Mouse (Mus musculus) liver, embryonic 12.5 days (tissue): ENCODE measurements around the gene Bphl. TPM values are rescaled to one million over a fixed set of nuclear protein-coding genes. Genes with fewer than 3 reads are reported as not detected.
A peak's percentile ranks its signal among the peaks of the same experiment; 100 is the strongest.

ENCODE experiments used
- ATAC-seq: fragments of 200-750 bp; cut with Nextera tagmentation; 2 replicates; pipeline ENCODE4 v1.8.0; 2017; ENCODE audit warnings: moderate number of reproducible peaks, mild to moderate bottlenecking, moderate library complexity
- H3K27ac ChIP-seq: fragments of 300-500 bp; sonication (generic); 2 replicates; pipeline ENCODE4 v1.5.1; 2016; ENCODE audit warnings: mild to moderate bottlenecking
- H3K27me3 ChIP-seq: fragments of 300-500 bp; sonication (generic); replicated peaks from 2 replicates; pipeline ENCODE4 v1.6.1; 2016; ENCODE audit warnings: mild to moderate bottlenecking, moderate library complexity
- H3K36me3 ChIP-seq: fragments of 300-500 bp; sonication (generic); 2 replicates; pipeline ENCODE4 v1.6.1; 2016; ENCODE audit warnings: mild to moderate bottlenecking, moderate library complexity
- H3K4me1 ChIP-seq: fragments of 300-500 bp; sonication (generic); 2 replicates; pipeline ENCODE4 v1.6.1; 2016
- H3K4me2 ChIP-seq: fragments of 300-500 bp; sonication (generic); 2 replicates; pipeline ENCODE4 v1.6.1; 2016; ENCODE audit warnings: mild to moderate bottlenecking, moderate library complexity
- H3K4me3 ChIP-seq: fragments of 300-500 bp; sonication (generic); 2 replicates; pipeline ENCODE4 v1.5.1; 2016; ENCODE audit warnings: mild to moderate bottlenecking, moderate library complexity
- H3K9ac ChIP-seq: fragments of 300-500 bp; sonication (generic); 2 replicates; pipeline ENCODE4 v1.6.1; 2016; ENCODE audit warnings: mild to moderate bottlenecking, moderate library complexity
- H3K9me3 ChIP-seq: fragments of 300-500 bp; sonication (generic); replicated peaks from 2 replicates; pipeline ENCODE4 v1.6.1; 2016; ENCODE audit warnings: mild to moderate bottlenecking, moderate library complexity
- WGBS: fragments of 180-500 bp; shearing (Covaris S2); methylation state at CpG from one replicate; pipeline ENCODE4 v1.1.7; 2016; ENCODE audit not compliant: insufficient replicate concordance; 5-methylcytosine and 5-hydroxymethylcytosine counted together
- polyA plus RNA-seq: library from polyadenylated mRNA; unstranded; fragments of >200 nt; fragmentation: Nextera tagmentation; extraction: Ambion mirVana; gene quantifications from 2 replicates; pipeline ENCODE4 v1.2.1, GENCODE M21; 2016

Gene Bphl
- polyA plus RNA-seq: 29.2 and 29.3 TPM in 2 replicates

DNA sequence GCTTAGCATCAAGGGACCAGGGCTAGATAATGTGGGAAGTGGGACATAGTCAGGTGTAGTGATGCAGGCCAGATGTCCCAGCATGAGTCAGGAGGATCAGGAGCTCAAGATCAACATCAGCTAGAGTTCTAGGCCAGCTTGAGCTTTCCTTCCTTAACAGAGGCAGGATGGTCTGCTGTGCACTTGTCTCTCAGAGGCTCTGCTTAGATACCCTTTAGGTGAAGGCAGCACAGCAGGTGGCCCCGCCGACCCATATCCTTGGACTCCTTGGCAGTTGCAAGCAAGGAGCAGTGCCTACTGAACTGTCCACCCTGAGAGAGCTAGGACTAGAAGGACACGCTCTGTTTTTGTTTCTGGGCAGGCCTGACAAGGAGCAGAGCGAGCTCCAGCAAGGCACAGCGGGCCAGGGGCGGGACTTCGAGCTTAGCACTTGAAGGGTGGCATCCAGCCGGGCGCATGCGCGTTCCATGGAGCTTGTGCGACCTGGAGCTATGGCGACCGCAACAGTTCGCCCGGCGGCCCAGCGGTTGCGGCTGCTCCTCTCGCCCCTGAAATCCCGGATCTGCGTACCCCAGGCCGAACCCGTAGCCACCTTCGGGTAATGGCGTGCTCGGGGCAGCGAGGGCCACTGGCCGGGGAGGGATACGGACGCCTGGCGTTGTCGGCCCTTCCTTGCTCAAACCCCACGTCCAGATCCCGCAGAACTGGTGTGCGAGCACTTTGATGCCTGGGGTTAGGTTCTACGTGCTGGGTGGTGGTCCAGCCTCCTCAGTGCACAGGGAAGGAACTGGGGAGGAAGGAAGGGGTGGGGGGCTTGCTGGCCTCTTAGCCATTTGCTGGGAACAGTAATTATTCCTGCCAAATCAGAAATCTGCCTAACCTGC, at the start of gene Bphl:
Gene Bphl, plus strand, starts transcription at position 426 of the 884 bp plus-strand sequence.
- H3K4me2 ChIP-seq: peak within 1 kb of the TSS; percentile 82
- peak within 1 kb of the TSS; percentile 80 for H3K4me3 ChIP-seq
- under 1% methylated on average over 37 of the region's 37 CpGs for WGBS
- H3K4me1 ChIP-seq: peaks cover 26% of the 10 kb centered on the region
- peaks cover 22% of the 10 kb centered on the region for H3K36me3 ChIP-seq
- peak within 1 kb of the TSS; percentile 55 for H3K27ac ChIP-seq
- H3K27me3 ChIP-seq: no peaks in the 10 kb centered on the region
- ATAC-seq: peak; percentile 92
- no peaks in the 10 kb centered on the region for H3K9me3 ChIP-seq
- H3K9ac ChIP-seq: peak within 1 kb of the TSS; percentile 88

DNA sequence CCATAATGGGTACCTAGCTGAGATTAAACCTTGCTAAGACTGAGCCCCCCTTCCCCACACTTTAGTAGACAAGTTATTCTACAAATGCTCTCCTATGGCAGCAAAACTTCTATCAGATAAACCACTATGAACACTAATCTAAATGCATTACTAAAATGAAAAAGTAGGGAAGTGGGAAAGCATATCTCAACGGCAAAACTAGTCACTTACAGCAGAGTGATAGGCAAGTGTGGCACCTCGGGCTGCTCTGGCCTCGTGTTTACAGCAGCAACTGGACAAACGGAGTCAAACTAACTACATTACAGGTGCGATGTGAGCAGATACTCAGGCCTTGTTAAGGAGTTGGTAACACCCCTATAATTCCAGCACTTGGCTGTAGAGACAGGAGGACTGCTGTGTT, 47.8 kb upstream of the Bphl start:
- ATAC-seq: no peak
- H3K9me3 ChIP-seq: no peaks in the 10 kb centered on the region
- 56% methylated on average over 5 of the region's 5 CpGs for WGBS

DNA sequence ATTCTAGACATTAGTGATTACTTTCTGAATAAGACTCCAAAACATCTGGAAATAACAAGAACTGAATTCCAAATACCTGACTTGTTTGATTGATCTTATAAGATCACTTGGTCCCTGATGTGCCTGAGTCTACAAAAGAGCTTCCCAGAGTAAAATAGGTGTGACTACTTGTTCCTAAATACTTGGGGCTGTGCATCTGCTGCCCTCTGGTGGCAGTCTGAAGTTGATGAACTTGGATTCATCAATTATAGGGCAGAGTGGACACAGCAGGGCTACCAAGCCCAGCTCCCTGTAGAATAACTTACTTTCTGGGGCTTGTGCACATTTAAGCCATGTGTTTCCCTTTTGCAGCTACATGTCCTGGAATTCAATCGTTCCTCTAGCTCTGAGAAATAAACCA, 42.2 kb upstream of the Bphl start:
- H3K27ac ChIP-seq: no peak overlapping the region
- 0 out of 2 replicates have a peak, but pooled peaks cover 4% of the 10 kb centered on the region for H3K4me1 ChIP-seq
- no peak for ATAC-seq
- no peak overlapping the region for H3K4me3 ChIP-seq
- no peaks in the 10 kb centered on the region; the same call in 1 of the 2 replicates for H3K36me3 ChIP-seq
- H3K4me2 ChIP-seq: no peak overlapping the region
- no peaks in the 10 kb centered on the region for H3K27me3 ChIP-seq
- no peak overlapping the region for H3K9ac ChIP-seq
- WGBS: 16% methylated on average over 1 of the region's 1 CpGs
- no peaks in the 10 kb centered on the region for H3K9me3 ChIP-seq

More for the DNA sequence above, 47.8 kb upstream of the Bphl start:
- Histone ChIP-seq H3K4me3 (no peak overlapping the region), H3K4me1 (0 out of 2 replicates have a peak, but pooled peaks cover 4% of the 10 kb centered on the region), H3K4me2 (no peak overlapping the region), H3K27ac (no peak overlapping the region), H3K27me3 (no peaks in the 10 kb centered on the region), H3K9ac (no peak overlapping the region), H3K36me3 (peaks cover 26% of the 10 kb centered on the region)

DNA sequence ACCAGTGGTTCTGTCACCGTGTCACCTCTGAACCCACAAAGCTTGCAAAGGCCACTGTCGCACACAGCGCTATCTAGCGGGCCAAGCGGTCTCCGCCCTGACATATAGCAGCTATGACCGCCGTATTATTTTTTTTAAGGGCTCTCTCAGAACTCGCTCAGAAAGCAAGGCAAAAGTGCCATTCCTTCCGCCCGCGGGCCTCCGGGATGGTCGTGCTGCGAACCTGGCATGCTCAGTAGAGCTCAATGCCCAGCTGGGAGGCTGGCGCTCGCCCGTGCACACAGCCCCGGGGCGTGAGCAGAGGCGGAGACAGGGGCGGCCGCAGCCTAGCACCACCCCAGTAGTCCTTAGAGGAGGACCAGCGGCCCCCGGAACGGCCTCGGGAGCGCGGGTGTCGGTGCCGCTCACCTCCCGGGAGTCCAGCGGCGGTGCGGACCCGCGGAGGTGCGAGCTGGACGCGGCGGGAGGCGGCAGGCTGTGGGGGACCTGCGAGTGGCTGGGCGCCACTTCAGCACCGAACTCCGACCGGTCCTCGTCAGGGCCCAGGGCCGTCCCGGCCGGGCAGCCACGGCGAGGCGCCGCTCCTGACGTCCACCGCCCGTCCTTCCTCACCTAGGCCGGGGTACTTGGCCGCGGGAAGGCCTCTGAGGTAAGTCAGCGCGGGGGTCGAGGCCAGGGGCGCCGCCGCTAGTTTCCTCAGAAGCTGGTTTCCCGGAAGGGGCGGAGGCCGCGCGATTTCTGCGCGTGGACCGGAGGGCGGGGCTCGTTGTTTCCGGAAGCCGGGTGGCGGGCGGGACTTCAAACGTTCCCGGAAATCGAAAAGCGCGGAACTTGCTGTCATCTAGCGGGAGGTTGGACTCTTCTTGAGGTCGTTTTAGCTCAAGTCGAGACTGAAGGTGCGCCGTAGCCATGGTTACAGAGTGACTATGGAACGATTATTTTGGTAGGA, 35.1 kb upstream of the Bphl start, which contains the start of the genes Ripk1 and Serpinb6a:
Gene Ripk1, plus strand, starts transcription at position 306 of the 949 bp plus-strand sequence.
Gene Serpinb6a, minus strand, starts transcription at position 737 of the 949 bp plus-strand sequence.
- peak within 1 kb of the TSS; percentile 92 for H3K4me2 ChIP-seq
- H3K4me1 ChIP-seq: peaks cover 41% of the 10 kb centered on the region
- H3K4me3 ChIP-seq: peak within 1 kb of the TSS; percentile 92
- H3K27me3 ChIP-seq: no peaks in the 10 kb centered on the region
- under 1% methylated on average over 92 of the region's 92 CpGs for WGBS
- peaks cover 3% of the 10 kb centered on the region; the same call in 1 of the 2 replicates for H3K36me3 ChIP-seq
- H3K27ac ChIP-seq: peak within 1 kb of the TSS; percentile 90
- ATAC-seq: peak; percentile 99
- no peaks in the 10 kb centered on the region for H3K9me3 ChIP-seq
- H3K9ac ChIP-seq: peak within 1 kb of the TSS; percentile 89

DNA sequence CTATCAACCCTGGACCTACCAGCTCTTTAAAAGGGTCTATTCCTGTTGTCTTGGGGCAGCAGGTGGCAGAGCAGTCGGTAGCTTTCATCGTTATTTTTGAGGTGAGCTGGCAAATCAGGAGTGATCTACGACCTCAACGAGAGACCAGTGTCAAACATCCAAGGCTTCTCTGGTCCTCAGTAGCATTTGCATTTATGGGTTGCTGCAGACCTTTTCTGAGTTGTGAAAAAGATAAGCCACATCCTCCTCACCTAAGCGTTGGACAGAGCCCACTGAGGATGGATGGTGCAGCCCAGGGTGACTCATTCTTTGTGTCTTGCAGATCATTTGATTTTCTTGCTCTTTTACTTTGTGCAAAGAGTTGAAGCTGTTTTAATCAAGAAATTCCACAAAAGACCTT, 34.3 kb upstream of the Bphl start:
- no peak for ATAC-seq
- H3K4me3 ChIP-seq: peak overlapping the region; percentile 92
- peak overlapping the region; percentile 89 for H3K9ac ChIP-seq
- no peaks in the 10 kb centered on the region for H3K27me3 ChIP-seq
- peak overlapping the region; percentile 92 for H3K4me2 ChIP-seq
- H3K27ac ChIP-seq: peak overlapping the region; percentile 90
- peaks cover 42% of the 10 kb centered on the region for H3K4me1 ChIP-seq
- H3K36me3 ChIP-seq: 0 out of 2 replicates have a peak, but pooled peaks cover 3% of the 10 kb centered on the region
- no peaks in the 10 kb centered on the region for H3K9me3 ChIP-seq
- WGBS: 2% methylated on average over 5 of the region's 5 CpGs

DNA sequence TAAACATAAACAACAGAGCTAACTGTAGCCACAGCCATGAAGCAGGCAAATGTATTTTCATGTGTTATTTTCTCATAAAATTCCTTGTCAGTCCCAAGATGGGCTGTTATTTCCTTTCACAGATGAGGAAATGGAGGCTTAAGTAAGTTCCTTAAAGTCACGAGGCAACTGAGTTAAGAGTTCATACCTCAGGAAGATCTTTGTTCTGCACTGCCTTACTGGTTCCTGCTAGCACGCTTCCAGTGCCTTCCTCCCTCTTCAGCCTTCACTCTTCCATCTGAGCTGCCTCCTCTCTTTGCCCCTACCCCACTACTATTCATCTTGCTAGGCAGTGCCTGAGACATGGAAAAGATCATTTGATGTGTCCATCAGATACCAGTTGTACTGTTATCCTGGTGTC, 30.2 kb upstream of the Bphl start:
- H3K9ac ChIP-seq: no peak overlapping the region
- peaks cover 28% of the 10 kb centered on the region for H3K4me1 ChIP-seq
- no peak for ATAC-seq
- peak overlapping the region; percentile 37; the same call in 1 of the 2 replicates for H3K27ac ChIP-seq
- H3K9me3 ChIP-seq: no peaks in the 10 kb centered on the region
- H3K4me3 ChIP-seq: no peak overlapping the region
- H3K4me2 ChIP-seq: no peak overlapping the region
- whole genome bisulfite sequencing: 52% methylated on average over 2 of the region's 2 CpGs
- no peaks in the 10 kb centered on the region for H3K27me3 ChIP-seq
- peaks cover 35% of the 10 kb centered on the region for H3K36me3 ChIP-seq

DNA sequence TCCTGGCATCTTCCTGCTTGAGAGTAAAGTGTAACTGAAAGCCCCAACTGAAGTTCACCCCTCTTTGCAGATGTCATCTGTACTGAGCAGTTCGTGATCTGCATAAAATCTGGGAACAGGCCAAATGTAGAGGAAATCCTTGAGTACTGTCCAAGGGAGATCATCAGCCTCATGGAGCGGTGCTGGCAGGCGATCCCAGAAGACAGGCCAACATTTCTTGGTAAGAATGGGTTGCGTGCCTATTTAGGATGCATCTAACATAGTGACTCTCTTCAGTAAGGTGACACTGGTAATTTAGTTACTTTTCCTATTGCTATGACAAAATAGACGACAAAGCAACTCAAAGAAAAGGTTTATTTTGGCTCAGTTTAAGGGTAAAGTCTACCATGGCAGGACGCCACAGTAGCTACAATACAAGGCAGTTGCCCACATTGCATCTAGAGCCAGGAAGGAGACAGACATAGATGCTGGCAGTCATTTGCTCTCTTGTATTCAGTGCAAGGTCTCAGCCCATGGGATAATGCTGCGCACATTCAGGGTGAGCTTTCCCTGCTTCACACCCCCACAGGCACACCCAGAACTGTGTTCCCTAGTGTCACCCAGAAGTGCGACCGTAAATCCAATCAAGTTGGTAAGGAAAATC, 20.3 kb upstream of the Bphl start:
- ATAC-seq: no peak
- Histone ChIP-seq H3K9ac (no peak overlapping the region), H3K9me3 (no peaks in the 10 kb centered on the region), H3K4me3 (no peak overlapping the region), H3K36me3 (peaks cover 91% of the 10 kb centered on the region), H3K27ac (no peak overlapping the region), H3K27me3 (no peaks in the 10 kb centered on the region), H3K4me1 (no peaks in the 10 kb centered on the region), H3K4me2 (no peak overlapping the region)
- WGBS: 82% methylated on average over 9 of the region's 9 CpGs

DNA sequence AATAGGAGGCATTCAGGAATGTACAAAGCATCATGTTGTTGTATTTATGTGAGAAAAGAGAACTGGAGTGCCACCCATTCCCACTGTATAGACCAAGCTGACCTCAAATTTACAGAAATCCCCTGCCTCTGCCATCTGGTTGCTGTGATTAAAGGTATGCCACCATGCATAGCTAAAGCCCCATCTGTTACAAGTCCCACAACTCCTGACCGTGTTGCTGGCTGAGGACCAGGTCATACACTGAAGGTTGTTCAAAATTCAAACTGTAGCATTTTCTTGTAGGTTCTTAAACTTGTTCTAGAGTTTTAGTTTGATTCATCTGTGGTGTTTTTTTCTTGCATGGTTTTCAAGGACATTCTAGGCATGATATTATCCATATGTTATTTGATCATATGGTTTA, 18.9 kb upstream of the Bphl start:
- ATAC-seq: no peak
- Histone ChIP-seq H3K4me1 (no peaks in the 10 kb centered on the region), H3K9ac (no peak overlapping the region), H3K9me3 (no peaks in the 10 kb centered on the region), H3K4me3 (no peak overlapping the region), H3K27ac (no peak overlapping the region), H3K27me3 (no peaks in the 10 kb centered on the region), H3K4me2 (no peak overlapping the region), H3K36me3 (peaks cover 95% of the 10 kb centered on the region)
- WGBS: 87% methylated on average over 1 of the region's 1 CpGs

DNA sequence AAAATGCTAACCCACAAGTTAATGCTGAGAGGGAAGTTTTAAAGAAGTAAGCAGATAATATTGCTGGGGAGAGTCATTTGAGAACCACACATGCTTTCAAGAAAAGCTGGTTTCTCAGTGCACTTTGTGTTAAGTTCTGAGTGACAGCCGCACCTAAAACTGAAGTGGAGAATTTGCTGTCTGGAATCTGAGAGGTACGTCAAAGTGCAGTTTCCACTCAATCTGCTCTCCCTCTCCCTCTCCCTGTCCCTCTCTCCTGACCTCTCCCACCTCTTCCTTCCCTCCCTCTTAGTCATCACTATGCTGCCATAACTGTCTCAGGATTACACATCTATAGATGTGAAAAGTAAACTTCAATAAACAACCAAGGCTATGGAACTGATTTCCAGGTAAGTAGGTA, 15.4 kb upstream of the Bphl start:
- Histone ChIP-seq H3K4me1 (no peaks in the 10 kb centered on the region), H3K4me3 (no peak overlapping the region), H3K9ac (no peak overlapping the region), H3K36me3 (peaks cover 72% of the 10 kb centered on the region), H3K27ac (no peak overlapping the region), H3K27me3 (no peaks in the 10 kb centered on the region), H3K4me2 (no peak overlapping the region), H3K9me3 (no peaks in the 10 kb centered on the region)
- WGBS: 86% methylated on average over 2 of the region's 2 CpGs
- ATAC-seq: no peak

DNA sequence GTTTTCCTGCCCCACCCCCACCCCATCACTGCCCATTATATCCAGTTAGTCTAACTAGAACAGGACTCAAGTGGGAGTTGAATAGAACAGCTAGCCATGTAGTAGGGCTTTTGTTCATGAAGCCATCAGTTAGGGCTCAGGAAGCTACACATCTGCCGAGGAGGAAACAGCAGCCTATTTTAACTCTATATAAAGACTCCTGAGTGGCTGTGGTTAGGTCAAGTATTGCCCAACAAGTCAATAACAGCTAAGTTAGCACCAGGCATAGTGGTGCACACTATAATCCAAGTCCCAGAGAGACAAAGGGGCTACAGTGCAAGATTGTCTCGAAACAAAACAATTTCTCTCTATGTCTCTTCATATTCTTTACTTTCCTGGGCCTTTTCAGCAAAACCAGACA, 5.4 kb upstream of the Bphl start:
- Histone ChIP-seq H3K4me3 (no peak overlapping the region), H3K9ac (no peak overlapping the region), H3K9me3 (no peaks in the 10 kb centered on the region), H3K27me3 (no peaks in the 10 kb centered on the region), H3K36me3 (peaks cover 71% of the 10 kb centered on the region), H3K27ac (no peak overlapping the region), H3K4me2 (no peak overlapping the region), H3K4me1 (peaks cover 24% of the 10 kb centered on the region)
- WGBS: 45% methylated on average over 2 of the region's 2 CpGs
- ATAC-seq: no peak

DNA sequence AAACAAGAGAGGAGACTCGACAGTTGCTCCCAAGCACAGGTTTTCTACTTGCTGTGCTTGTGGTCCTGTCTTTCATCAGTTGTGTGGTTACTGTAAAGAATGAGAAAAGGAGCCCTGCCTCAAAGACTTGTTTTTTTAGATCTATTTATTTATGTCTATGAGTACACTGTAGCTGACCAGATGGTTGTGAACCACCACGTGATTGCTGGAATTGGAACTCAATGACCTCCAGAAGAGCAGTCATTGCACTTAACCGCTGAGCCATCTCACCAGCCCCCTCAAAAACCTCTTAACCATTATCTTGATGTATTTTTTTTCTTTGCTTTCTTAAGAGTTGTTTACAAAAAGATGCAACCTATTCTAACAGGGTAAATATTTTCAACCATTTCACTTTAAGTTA, 2.0 kb upstream of the Bphl start:
- no peaks in the 10 kb centered on the region for H3K9me3 ChIP-seq
- peaks cover 40% of the 10 kb centered on the region for H3K36me3 ChIP-seq
- 73% methylated on average over 3 of the region's 3 CpGs for WGBS
- H3K4me1 ChIP-seq: peaks cover 40% of the 10 kb centered on the region
- H3K4me3 ChIP-seq: no peak overlapping the region
- no peaks in the 10 kb centered on the region for H3K27me3 ChIP-seq
- H3K9ac ChIP-seq: no peak overlapping the region
- no peak overlapping the region for H3K4me2 ChIP-seq
- no peak for ATAC-seq
- no peak overlapping the region for H3K27ac ChIP-seq
